Mouse (Mus musculus): ENCODE measurements around the gene Pgrmc1. TPM values are rescaled to one million over a fixed set of nuclear protein-coding genes. Genes with fewer than 3 reads are reported as not detected.

The Pgrmc1 gene
- total and polyA plus RNA-seq, 3 experiments, result 71.4 to 174 (median 91.4) TPM

DNA sequence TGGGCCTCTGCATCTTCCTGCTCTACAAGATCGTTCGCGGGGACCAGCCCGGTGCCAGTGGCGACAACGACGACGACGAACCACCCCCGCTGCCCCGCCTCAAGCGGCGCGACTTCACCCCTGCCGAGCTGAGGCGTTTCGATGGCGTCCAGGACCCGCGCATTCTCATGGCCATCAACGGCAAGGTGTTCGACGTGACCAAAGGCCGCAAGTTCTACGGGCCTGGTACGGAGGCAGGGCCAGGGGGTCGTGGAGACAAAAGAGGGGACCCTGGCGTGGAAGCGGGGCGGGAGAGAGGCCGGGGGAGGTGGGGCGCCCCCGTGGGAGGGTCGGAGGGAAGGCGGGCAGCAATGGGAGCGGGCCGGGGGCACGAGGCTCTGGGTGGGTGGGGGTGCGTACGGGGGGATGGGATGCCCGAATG, 394 bp downstream of the Pgrmc1 start:
- Histone ChIP-seq H3K9me3 (replicated peaks; ENCODE audit: low read length) (no peaks in the 10 kb centered on the region), H3K27me3 (replicated peaks) (no peaks in the 10 kb centered on the region), H3K4me2 (ENCODE audit: insufficient read depth, low read depth, poor library complexity, severe bottlenecking) (0 out of 2 replicates have a peak overlapping the region, but pooled peaks have one; percentile 65), H3K79me2 (replicated peaks; ENCODE audit: control insufficient read depth, extremely low read depth, insufficient read depth, poor library complexity, severe bottlenecking) (peaks cover 7% of the 10 kb centered on the region), H3K27ac (ENCODE audit: insufficient read depth, low read depth) (peak overlapping the region; percentile 50), H3K36me3 (replicated peaks in 1 of 2; ENCODE audit: control insufficient read depth in 1 of 2, insufficient read depth in 1 of 2, low read length in 1 of 2) (peaks cover 6 to 15% of the 10 kb centered on the region in 2 experiments), H3K4me3 (replicated peaks in 1 of 3; ENCODE audit: low read depth in 2 of 3, low read length in 2 of 3, poor library complexity in 1 of 3) (peak overlapping the region; percentile 61 to 100 (median 71)), H3K9ac (ENCODE audit: insufficient read depth, low read depth) (peak overlapping the region; percentile 87), H3K4me1 (ENCODE audit: control insufficient read depth in 1 of 2, insufficient read depth in 2 of 2) (peaks cover 3 to 15% of the 10 kb centered on the region in 2 experiments; a peak in 3 of 4 replicates)
- no peak for DNase-seq (ENCODE audit: extremely low read depth)
- TF ChIP-seq PAX5 (IDR thresholded peaks at IDR 0.05; ENCODE audit: low read length) (no peak), IRF4 (IDR thresholded peaks at IDR 0.05; ENCODE audit: low read depth, low read length) (no peak), TCF12 (IDR thresholded peaks at IDR 0.05; ENCODE audit: low read depth, low read length) (peak; percentile 5; the same call in 1 of the 2 replicates), MYC (IDR thresholded peaks at IDR 0.05; ENCODE audit: low read depth, low read length) (no peak)
- dilution Hi-C loops (cut with MboI; ENCODE audit: extremely low pct_ligation_motif_present, extremely low pct_unique_long_range_greater_than_20kb, low sequenced_read_pairs), result no loop called here
- in situ Hi-C loops (cut with MboI; ENCODE audit: low pct_ligation_motif_present, low pct_unique_long_range_greater_than_20kb, low sequenced_read_pairs), result no loop called here

- TF ChIP-seq ZC3H11A (IDR thresholded peaks at IDR 0.05; ENCODE audit: low read depth, low read length), result no peak
- no peak for TF ChIP-seq CTCF (conservative IDR thresholded peaks at IDR 0.05 in 1 of 2, IDR thresholded peaks at IDR 0.05 in 1 of 2; ENCODE audit: low read depth in 2 of 2, low read length in 2 of 2)
- TF ChIP-seq MXI1 (IDR thresholded peaks at IDR 0.05; ENCODE audit: low read depth, low read length), result peak; percentile 46; the same call in 1 of the 2 replicates
- peak; percentile 73 for TF ChIP-seq NRF1 (IDR thresholded peaks at IDR 0.05; ENCODE audit: low read depth, low read length)
- no peak for TF ChIP-seq USF1 (IDR thresholded peaks at IDR 0.05; ENCODE audit: low read depth, low read length)
- no peak for TF ChIP-seq MYC (IDR thresholded peaks at IDR 0.05; ENCODE audit: low read depth, low read length)
- no peak for TF ChIP-seq MAX (IDR thresholded peaks at IDR 0.05; ENCODE audit: low read length)
- H3K79me2 ChIP-seq (replicated peaks; ENCODE audit: control insufficient read depth, extremely low read depth, insufficient read depth, poor library complexity, severe bottlenecking), result peaks cover 7% of the 10 kb centered on the region
- no peaks in the 10 kb centered on the region for H3K27me3 ChIP-seq (replicated peaks)
- no peaks in the 10 kb centered on the region for H3K9me3 ChIP-seq (replicated peaks; ENCODE audit: low read length)
- H3K9ac ChIP-seq (ENCODE audit: insufficient read depth, low read depth), result peak overlapping the region; percentile 87
- peaks cover 3 to 15% of the 10 kb centered on the region in 2 experiments; a peak in 3 of 4 replicates for H3K4me1 ChIP-seq (ENCODE audit: control insufficient read depth in 1 of 2, insufficient read depth in 2 of 2)
- H3K4me2 ChIP-seq (ENCODE audit: insufficient read depth, low read depth, poor library complexity, severe bottlenecking), result peak overlapping the region; percentile 65
- H3K4me3 ChIP-seq (replicated peaks in 1 of 3; ENCODE audit: low read depth in 2 of 3, low read length in 2 of 3, poor library complexity in 1 of 3), result peak overlapping the region; percentile 59 to 100 (median 71)
- no peak overlapping the region for H3K27ac ChIP-seq (ENCODE audit: insufficient read depth, low read depth)
- DNase-seq (ENCODE audit: extremely low read depth), result peak; percentile 9
- H3K36me3 ChIP-seq (replicated peaks in 1 of 2; ENCODE audit: control insufficient read depth in 1 of 2, insufficient read depth in 1 of 2, low read length in 1 of 2), result peaks cover 8 to 20% of the 10 kb centered on the region in 2 experiments
- in situ Hi-C loops (cut with MboI; ENCODE audit: low pct_ligation_motif_present, low pct_unique_long_range_greater_than_20kb, low sequenced_read_pairs) (no loop called here), dilution Hi-C loops (cut with MboI; ENCODE audit: extremely low pct_ligation_motif_present, extremely low pct_unique_long_range_greater_than_20kb, low sequenced_read_pairs) (no loop called here)
These were observed 897 bp downstream of the Pgrmc1 start for GRCm38 (mm10) chrX:36598861-36599344.

DNA sequence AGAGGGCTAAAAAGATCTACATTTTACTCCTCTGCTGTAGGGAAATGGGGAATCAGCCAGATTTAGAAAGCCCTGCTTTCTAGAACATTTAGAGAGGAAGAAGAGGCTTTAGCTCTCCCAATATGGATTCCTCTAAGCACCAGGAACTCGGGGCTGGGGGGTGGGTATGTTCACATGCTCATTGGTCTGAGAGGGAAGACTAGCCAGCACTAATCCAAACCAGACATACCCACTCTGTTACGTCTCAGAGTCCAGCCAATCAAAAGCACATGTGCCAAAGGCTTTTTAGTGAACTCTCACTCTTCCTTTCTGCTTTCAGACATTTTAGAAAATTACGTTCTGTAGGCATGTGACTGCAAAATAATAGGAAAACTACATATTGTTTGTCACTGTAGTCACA, 1.6 kb downstream of the Pgrmc1 start:
- H3K4me2 ChIP-seq (ENCODE audit: insufficient read depth, low read depth, poor library complexity, severe bottlenecking), result peak overlapping the region; percentile 65
- no peak for DNase-seq (ENCODE audit: extremely low read depth)
- no peaks in the 10 kb centered on the region for H3K27me3 ChIP-seq (replicated peaks)
- no peaks in the 10 kb centered on the region for H3K9me3 ChIP-seq (replicated peaks; ENCODE audit: low read length)
- H3K4me1 ChIP-seq (ENCODE audit: control insufficient read depth in 1 of 2, insufficient read depth in 2 of 2), result peaks cover 3 to 15% of the 10 kb centered on the region in 2 experiments; a peak in 3 of 4 replicates
- no peak for TF ChIP-seq KAT2A (IDR thresholded peaks at IDR 0.05; ENCODE audit: insufficient replicate concordance, low read length)
- no peak for TF ChIP-seq RAD21 (IDR thresholded peaks at IDR 0.05; ENCODE audit: low read depth, low read length)
- no peak for TF ChIP-seq TCF12 (IDR thresholded peaks at IDR 0.05; ENCODE audit: low read depth, low read length)
- TF ChIP-seq USF1 (IDR thresholded peaks at IDR 0.05; ENCODE audit: low read depth, low read length), result no peak
- TF ChIP-seq IRF4 (IDR thresholded peaks at IDR 0.05; ENCODE audit: low read depth, low read length), result no peak
- no peak for TF ChIP-seq MEF2A (IDR thresholded peaks at IDR 0.05; ENCODE audit: borderline replicate concordance, low read depth, low read length)
- TF ChIP-seq JUND (conservative IDR thresholded peaks at IDR 0.05; ENCODE audit: low read depth, low read length), result no peak
- TF ChIP-seq TBP (conservative IDR thresholded peaks at IDR 0.05; ENCODE audit: low read depth, low read length), result no peak
- no peak for TF ChIP-seq PAX5 (IDR thresholded peaks at IDR 0.05; ENCODE audit: low read length)
- no peak for TF ChIP-seq ZNF384 (IDR thresholded peaks at IDR 0.05; ENCODE audit: low read depth, low read length)
- TF ChIP-seq SMC3 (IDR thresholded peaks at IDR 0.05; ENCODE audit: low read depth, low read length), result no peak
- no peak for TF ChIP-seq HCFC1 (IDR thresholded peaks at IDR 0.05; ENCODE audit: low read depth, low read length)
- TF ChIP-seq MAZ (IDR thresholded peaks at IDR 0.05; ENCODE audit: low read depth, low read length), result no peak
- no peak overlapping the region for H3K27ac ChIP-seq (ENCODE audit: insufficient read depth, low read depth)
- H3K36me3 ChIP-seq (replicated peaks in 1 of 2; ENCODE audit: control insufficient read depth in 1 of 2, insufficient read depth in 1 of 2, low read length in 1 of 2), result peaks cover 8 to 27% of the 10 kb centered on the region in 2 experiments
- H3K79me2 ChIP-seq (replicated peaks; ENCODE audit: control insufficient read depth, extremely low read depth, insufficient read depth, poor library complexity, severe bottlenecking), result peaks cover 7% of the 10 kb centered on the region
- no peak overlapping the region for H3K9ac ChIP-seq (ENCODE audit: insufficient read depth, low read depth)
- dilution Hi-C loops (cut with MboI; ENCODE audit: extremely low pct_ligation_motif_present, extremely low pct_unique_long_range_greater_than_20kb, low sequenced_read_pairs), result no loop called here
- H3K4me3 ChIP-seq (replicated peaks in 1 of 3; ENCODE audit: low read depth in 2 of 3, low read length in 2 of 3, poor library complexity in 1 of 3), result peak overlapping the region in 1 of 3 experiments; percentile 71
- in situ Hi-C loops (cut with MboI; ENCODE audit: low pct_ligation_motif_present, low pct_unique_long_range_greater_than_20kb, low sequenced_read_pairs), result no loop called here
